ENCODE assay signal across 7 mouse cellular contexts in the genomic region with DNA sequence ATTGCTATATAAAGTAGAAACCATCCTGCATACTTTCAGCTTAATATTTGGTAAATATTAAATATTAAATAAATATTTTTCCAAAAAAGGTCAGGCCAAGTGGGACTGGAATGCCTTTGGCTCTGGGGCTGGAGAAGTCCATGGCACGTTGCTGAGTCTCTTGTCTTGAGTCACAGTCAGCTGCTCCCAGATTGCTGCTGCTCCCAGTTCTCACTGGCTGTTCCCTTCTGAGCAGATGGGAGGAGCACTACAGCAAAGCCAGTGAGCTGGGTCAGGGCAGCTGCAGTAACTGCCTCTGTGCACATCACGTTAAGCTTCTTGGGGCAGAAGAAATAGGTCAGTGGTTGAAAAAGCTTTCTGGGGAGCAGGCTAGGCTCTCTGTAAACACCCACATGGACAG. TPM values are rescaled to one million over a fixed set of nuclear protein-coding genes. Genes with fewer than 3 reads are reported as not detected.
DNase-seq lines count a peak whose midpoint lies in the region; ATAC-seq and TF ChIP-seq lines count a peak whose summit lies in the region.

No protein-coding gene starts in this region.

- peak overlapping the region; percentile 88 for H3K27ac ChIP-seq in bone marrow macrophage, adult 2 months (ENCODE audit: insufficient read depth, low read depth, low read length)
- H3K27ac ChIP-seq in intestine, embryonic 14.5 days (ENCODE audit: low read depth), result 0 out of 2 replicates have a peak overlapping the region, but pooled peaks have one; percentile 1
- no peak overlapping the region for H3K27ac ChIP-seq in forebrain, embryonic 10.5 days

- H3K9ac ChIP-seq in intestine, embryonic 14.5 days (ENCODE audit: low read length), result no peak overlapping the region

- no peak for ATAC-seq in megakaryocyte, adult 5-6 weeks (ENCODE audit: poor library complexity, severe bottlenecking)
- 0 out of 2 replicates have a peak, but pooled peaks have one; percentile 44 for ATAC-seq in intestine, embryonic 14.5 days (replicated peaks; ENCODE audit: low FRiP score, low TSS enrichment, low read depth)

- H3K9me3 ChIP-seq in megakaryocyte, embryonic 14.5 days, result no peaks in the 10 kb centered on the region
- H3K9me3 ChIP-seq in intestine, embryonic 14.5 days (ENCODE audit: control insufficient read depth, low read length), result no peaks in the 10 kb centered on the region
- no peaks in the 10 kb centered on the region for H3K9me3 ChIP-seq in forebrain, embryonic 10.5 days

- no peak for TF ChIP-seq CTCF in bone marrow macrophage, adult 2 months (IDR thresholded peaks at IDR 0.05; ENCODE audit: low read depth, low read length)

- WGBS in intestine, embryonic 14.5 days, result 37% methylated on average over 2 of the region's 2 CpGs
- 60% methylated on average over 2 of the region's 2 CpGs for WGBS in forebrain, embryonic 10.5 days

- no peak for TF ChIP-seq POLR2A in bone marrow macrophage, adult 2 months (IDR thresholded peaks at IDR 0.05; ENCODE audit: borderline replicate concordance, low read depth, low read length)

- no peaks in the 10 kb centered on the region for H3K27me3 ChIP-seq in megakaryocyte, embryonic 14.5 days (replicated peaks)
- no peaks in the 10 kb centered on the region for H3K27me3 ChIP-seq in intestine, embryonic 14.5 days (replicated peaks; ENCODE audit: control insufficient read depth, insufficient read depth, low read length)
- no peaks in the 10 kb centered on the region for H3K27me3 ChIP-seq in forebrain, embryonic 10.5 days (ENCODE audit: poor library complexity, severe bottlenecking)

- H3K36me3 ChIP-seq in megakaryocyte, embryonic 14.5 days (replicated peaks; ENCODE audit: low read length), result peaks cover 4% of the 10 kb centered on the region
- H3K36me3 ChIP-seq in intestine, embryonic 14.5 days (ENCODE audit: control insufficient read depth, insufficient read depth, low read length), result no peaks in the 10 kb centered on the region
- no peaks in the 10 kb centered on the region for H3K36me3 ChIP-seq in forebrain, embryonic 10.5 days (replicated peaks)

- peak overlapping the region; percentile 38 for H3K4me3 ChIP-seq in megakaryocyte, embryonic 14.5 days (replicated peaks)
- H3K4me3 ChIP-seq in bone marrow macrophage, adult 2 months (ENCODE audit: insufficient read depth, low read length), result no peak overlapping the region
- H3K4me3 ChIP-seq in intestine, embryonic 14.5 days (ENCODE audit: low read depth, low read length), result no peak overlapping the region
- H3K4me3 ChIP-seq in forebrain, embryonic 10.5 days, result no peak overlapping the region

- no peak overlapping the region for H3K4me2 ChIP-seq in intestine, embryonic 14.5 days (ENCODE audit: low read length)

- peaks cover 76% of the 10 kb centered on the region for H3K4me1 ChIP-seq in megakaryocyte, embryonic 14.5 days
- H3K4me1 ChIP-seq in bone marrow macrophage, adult 2 months (ENCODE audit: control insufficient read depth, insufficient read depth, low read length), result peaks cover 68% of the 10 kb centered on the region
- no peaks in the 10 kb centered on the region for H3K4me1 ChIP-seq in intestine, embryonic 14.5 days (replicated peaks; ENCODE audit: control insufficient read depth, insufficient read depth, low read length)
- peaks cover 16% of the 10 kb centered on the region for H3K4me1 ChIP-seq in forebrain, embryonic 10.5 days

- peak; percentile 48 for DNase-seq in intestine, embryonic 14.5 days (ENCODE audit: low spot score)
- DNase-seq in skeletal muscle tissue, adult 2 months (ENCODE audit: low read depth, low spot score), result peak; percentile 72
- no peak for DNase-seq in cerebellum, adult 11 months
- no peak for DNase-seq in forebrain, embryonic 10.5 days (ENCODE audit: extremely low spot score, low spot score)

RNA-seq across cellular contexts. Expression of a gene that starts 7.2 kb away (rescaled TPM):
- polyA plus RNA-seq in megakaryocyte, embryonic 14.5 days (2012; ENCODE audit: insufficient read depth, low replicate concordance), result not detected in 2 replicates
- total RNA-seq in megakaryocyte, adult 5-6 weeks (2015), result 0.11 TPM in 1 of 2 replicates, not detected in the other
- total RNA-seq in megakaryocyte, adult 5-6 weeks (2017), result not detected in 2 replicates
- polyA plus RNA-seq in bone marrow macrophage, adult 2 months (2012; ENCODE audit: insufficient read depth, insufficient read length, missing spikeins), result not detected in 2 replicates
- 0.12 and 0.15 TPM in 2 replicates for polyA plus RNA-seq in intestine, embryonic 14.5 days (2014; fragmentation: Nextera tagmentation; extraction: Ambion mirVana)
- 0.21 and 0.30 TPM in 2 replicates for polyA plus RNA-seq in forebrain, embryonic 10.5 days (2016; fragmentation: Nextera tagmentation; extraction: Ambion mirVana)

RNA-seq across cellular contexts. Expression of a gene that starts 7.5 kb away (rescaled TPM):
- 2.9 TPM in 1 of 2 replicates, not detected in the other for polyA plus RNA-seq in megakaryocyte, embryonic 14.5 days (2012; ENCODE audit: insufficient read depth, low replicate concordance)
- total RNA-seq in megakaryocyte, adult 5-6 weeks (2015), result 1.3 and 3.4 TPM in 2 replicates
- 0.81 and 3.2 TPM in 2 replicates for total RNA-seq in megakaryocyte, adult 5-6 weeks (2017)
- polyA plus RNA-seq in bone marrow macrophage, adult 2 months (2012; ENCODE audit: insufficient read depth, insufficient read length, missing spikeins), result 4.6 and 8.9 TPM in 2 replicates
- 4.7 and 4.9 TPM in 2 replicates for polyA plus RNA-seq in intestine, embryonic 14.5 days (2014; fragmentation: Nextera tagmentation; extraction: Ambion mirVana)
- 5.1 and 7.1 TPM in 2 replicates for polyA plus RNA-seq in forebrain, embryonic 10.5 days (2016; fragmentation: Nextera tagmentation; extraction: Ambion mirVana)

RNA-seq across cellular contexts. Expression of a gene that starts 28.0 kb away (rescaled TPM):
- polyA plus RNA-seq in megakaryocyte, embryonic 14.5 days (2012; ENCODE audit: insufficient read depth, low replicate concordance), result 11.6 and 15.8 TPM in 2 replicates
- total RNA-seq in megakaryocyte, adult 5-6 weeks (2015), result 3.0 and 3.3 TPM in 2 replicates
- total RNA-seq in megakaryocyte, adult 5-6 weeks (2017), result 1.8 and 2.6 TPM in 2 replicates
- polyA plus RNA-seq in bone marrow macrophage, adult 2 months (2012; ENCODE audit: insufficient read depth, insufficient read length, missing spikeins), result 11.4 and 13.0 TPM in 2 replicates
- polyA plus RNA-seq in intestine, embryonic 14.5 days (2014; fragmentation: Nextera tagmentation; extraction: Ambion mirVana), result 15.9 and 17.3 TPM in 2 replicates
- polyA plus RNA-seq in forebrain, embryonic 10.5 days (2016; fragmentation: Nextera tagmentation; extraction: Ambion mirVana), result 3.7 and 3.8 TPM in 2 replicates

Comparison
In these comparisons a context has a peak if more than half of its experiments do, and no peak if none do; other contexts are left out.
1. DNase-seq: peak in intestine, embryonic 14.5 days (single experiment) and skeletal muscle tissue, adult 2 months (single experiment); none in cerebellum, adult 11 months (single experiment) and forebrain, embryonic 10.5 days (single experiment).